Mouse (Mus musculus) kidney, adult 2 months (tissue): ENCODE measurements around the gene Olfr71.

ENCODE experiments used
- CTCF ChIP-seq: fragments of 200-500 bp; conservative IDR thresholded peaks from 2 replicates; pipeline ENCODE4 v1.5.1; 2011; ENCODE audit warnings: low read depth, mild to moderate bottlenecking, control low read depth, low read length, moderate library complexity, mixed read lengths; ENCODE audit not compliant: insufficient read depth, insufficient read length
- POLR2A ChIP-seq: fragments of 200-500 bp; IDR thresholded peaks from one replicate; pipeline ENCODE4 v1.6.1; 2011; ENCODE audit warnings: low read depth, low read length, control low read depth

GRCm38 (mm10) chr4:43668782-43669427, 41.1 kb downstream of the Olfr71 start, which contains the start of the genes Tmem8b and Fam221b:
- no peak for TF ChIP-seq CTCF
- no peak for TF ChIP-seq POLR2A
